Mouse (Mus musculus) stomach, embryonic 15.5 days (tissue): Measurements from ENCODE around the gene Olfr453. TPM values are rescaled to one million over a fixed set of nuclear protein-coding genes. Genes with fewer than 3 reads are reported as not detected.

Experiments used
- ATAC-seq: fragments of 200-750 bp; cut with Nextera tagmentation; 2 replicates; pipeline ENCODE4 v1.8.0; 2017; ENCODE audit warnings: low read depth, moderate number of reproducible peaks, moderate TSS enrichment; ENCODE audit not compliant: insufficient read depth, low FRiP score
- H3K27ac ChIP-seq: fragments of 300-500 bp; sonication (generic); 2 replicates; pipeline ENCODE4 v1.5.1; 2015; ENCODE audit warnings: mild to moderate bottlenecking, inconsistent platforms
- H3K27me3 ChIP-seq: fragments of 300-500 bp; sonication (generic); replicated peaks from 2 replicates; pipeline ENCODE4 v1.6.1; 2015; ENCODE audit warnings: inconsistent platforms
- H3K36me3 ChIP-seq: fragments of 300-500 bp; sonication (generic); 2 replicates; pipeline ENCODE4 v1.6.1; 2015; ENCODE audit warnings: inconsistent platforms
- H3K4me1 ChIP-seq: fragments of 300-500 bp; sonication (generic); 2 replicates; pipeline ENCODE4 v1.6.1; 2015; ENCODE audit warnings: inconsistent platforms
- H3K4me2 ChIP-seq: fragments of 300-500 bp; sonication (generic); 2 replicates; pipeline ENCODE4 v1.6.1; 2015; ENCODE audit warnings: mild to moderate bottlenecking, inconsistent platforms
- H3K4me3 ChIP-seq: fragments of 300-500 bp; sonication (generic); replicated peaks from 2 replicates; pipeline ENCODE4 v1.5.1; 2015; ENCODE audit warnings: inconsistent platforms
- H3K9ac ChIP-seq: fragments of 300-500 bp; sonication (generic); 2 replicates; pipeline ENCODE4 v1.6.1; 2015; ENCODE audit warnings: inconsistent platforms
- H3K9me3 ChIP-seq: fragments of 300-500 bp; sonication (generic); 2 replicates; pipeline ENCODE4 v1.6.1; 2016; ENCODE audit warnings: inconsistent platforms
- WGBS: fragments of 180-500 bp; shearing (Covaris S2); methylation state at CpG from one replicate; pipeline ENCODE4 v1.1.7; 2015; 5-methylcytosine and 5-hydroxymethylcytosine counted together
- polyA plus RNA-seq: library from polyadenylated mRNA; unstranded; fragments of >200 nt; fragmentation: Nextera tagmentation; extraction: Ambion mirVana; gene quantifications from 2 replicates; pipeline ENCODE4 v1.2.1, GENCODE M21; 2015

The Olfr453 gene
- polyA plus RNA-seq, 1 experiment from 2014 or later: not detected

- Histone ChIP-seq H3K36me3 (no peaks in the 10 kb centered on the region), H3K4me1 (no peaks in the 10 kb centered on the region), H3K9me3 (no peaks in the 10 kb centered on the region), H3K9ac (no peak overlapping the region), H3K27ac (no peak overlapping the region), H3K27me3 (no peaks in the 10 kb centered on the region), H3K4me2 (no peak overlapping the region), H3K4me3 (no peak overlapping the region)
- WGBS: 46% methylated on average over 4 of the region's 4 CpGs
- ATAC-seq: no peak
Observed at GRCm38 (mm10) chr6:42790247-42790948, 51.2 kb downstream of the Olfr453 start.

DNA sequence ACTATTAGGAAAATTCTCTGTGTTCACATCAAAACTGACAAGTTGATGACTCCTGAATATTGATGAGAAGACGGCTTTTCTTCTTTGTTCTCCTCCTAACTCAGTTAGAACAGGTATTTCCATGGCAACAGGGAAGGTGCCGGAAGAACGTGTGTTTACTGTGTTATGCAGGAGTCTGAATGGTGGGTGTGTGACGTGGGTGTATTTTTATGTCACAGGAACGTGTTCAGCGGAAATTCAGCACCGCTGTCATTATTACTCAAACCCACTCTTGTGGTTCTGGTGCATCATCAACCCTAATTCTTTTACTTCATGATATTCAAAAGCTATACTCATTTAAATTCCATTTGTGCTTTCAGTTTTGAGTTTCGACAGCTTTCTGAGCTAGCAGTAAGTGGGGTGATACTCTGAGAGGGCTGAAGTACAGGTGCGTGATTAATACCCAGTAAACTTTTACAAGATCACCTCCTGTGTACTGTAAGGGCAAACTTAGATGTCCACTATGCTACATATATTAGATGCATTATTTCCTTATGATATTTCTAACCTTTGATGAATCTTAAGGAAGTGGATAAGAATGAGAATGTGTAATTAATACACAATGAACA lies 51.9 kb downstream of the Olfr453 start:
- Histone ChIP-seq H3K27me3 (no peaks in the 10 kb centered on the region), H3K9ac (no peak overlapping the region), H3K9me3 (no peaks in the 10 kb centered on the region), H3K4me2 (no peak overlapping the region), H3K4me1 (no peaks in the 10 kb centered on the region), H3K27ac (no peak overlapping the region), H3K4me3 (no peak overlapping the region), H3K36me3 (no peaks in the 10 kb centered on the region)
- 70% methylated on average over 9 of the region's 9 CpGs for WGBS
- no peak for ATAC-seq

GRCm38 (mm10) chr6:42794982-42795381 lies 55.8 kb downstream of the Olfr453 start:
- H3K36me3 ChIP-seq: no peaks in the 10 kb centered on the region
- no peaks in the 10 kb centered on the region for H3K4me1 ChIP-seq
- H3K9me3 ChIP-seq: no peaks in the 10 kb centered on the region
- H3K9ac ChIP-seq: no peak overlapping the region
- H3K27me3 ChIP-seq: no peaks in the 10 kb centered on the region
- 71% methylated on average over 3 of the region's 3 CpGs for WGBS
- peak; percentile 71; the same call in 1 of the 2 replicates for ATAC-seq
- H3K27ac ChIP-seq: no peak overlapping the region
- H3K4me3 ChIP-seq: no peak overlapping the region
- H3K4me2 ChIP-seq: no peak overlapping the region

Other genes with a start within 250 kb of the Olfr453 start
- gene Olfr455, start 191.8 kb upstream of the Olfr453 start, polyA plus RNA-seq: 0.09 TPM in 1 of 2 replicates, not detected in the other
- gene Tcaf3, start 141.7 kb upstream of the Olfr453 start, polyA plus RNA-seq: not detected in 2 replicates
- 9.5 and 11.9 TPM in 2 replicates for gene Tcaf2, start 94.1 kb upstream of the Olfr453 start, polyA plus RNA-seq
- gene Tcaf1, start 29.3 kb upstream of the Olfr453 start, polyA plus RNA-seq: 65.7 and 68.9 TPM in 2 replicates
- not detected in 2 replicates for gene Olfr38, start 17.0 kb downstream of the Olfr453 start, polyA plus RNA-seq
- gene Olfr452, start 45.7 kb downstream of the Olfr453 start, polyA plus RNA-seq: not detected in 2 replicates
- not detected in 2 replicates for gene Olfr450, start 72.6 kb downstream of the Olfr453 start, polyA plus RNA-seq
- gene Olfr449, start 95.0 kb downstream of the Olfr453 start, polyA plus RNA-seq: not detected in 2 replicates
- not detected in 2 replicates for gene Olfr448, start 151.1 kb downstream of the Olfr453 start, polyA plus RNA-seq
- gene Olfr447, start 169.5 kb downstream of the Olfr453 start, polyA plus RNA-seq: not detected in 2 replicates
- not detected in 2 replicates for gene Olfr446, start 182.0 kb downstream of the Olfr453 start, polyA plus RNA-seq
- not detected in 2 replicates for gene Olfr444, start 209.7 kb downstream of the Olfr453 start, polyA plus RNA-seq